Mouse (Mus musculus) forebrain, embryonic 14.5 days (tissue): ENCODE data around the gene Hnf4a. TPM values are rescaled to one million over a fixed set of nuclear protein-coding genes. Genes with fewer than 3 reads are reported as not detected.
A peak's percentile ranks its signal among the peaks of the same experiment; 100 is the strongest.

Experiments
- ATAC-seq: fragments of 200-750 bp; cut with Nextera tagmentation; 2 replicates; pipeline ENCODE4 v1.8.0; 2017; ENCODE audit warnings: mild to moderate bottlenecking, moderate library complexity
- DNase-seq: peaks from one replicate; pipeline ENCODE4 v3.0.0-alpha.2; 2015; ENCODE audit warnings: low spot score
- H3K27ac ChIP-seq: fragments of 300-500 bp; sonication (generic); 2 replicates; pipeline ENCODE4 v1.5.1; 2014; ENCODE audit warnings: low read depth, mild to moderate bottlenecking, control low read depth, low read length, moderate library complexity
- H3K27me3 ChIP-seq: fragments of 300-500 bp; sonication (generic); replicated peaks from 2 replicates; pipeline ENCODE4 v1.6.1; 2014; ENCODE audit warnings: low read length, control low read depth, mixed read lengths; ENCODE audit not compliant: control insufficient read depth, insufficient read depth
- H3K36me3 ChIP-seq: fragments of 300-500 bp; sonication (generic); 2 replicates; pipeline ENCODE4 v1.6.1; 2014; ENCODE audit warnings: low read length, control low read depth; ENCODE audit not compliant: control insufficient read depth, insufficient read depth
- H3K4me1 ChIP-seq: fragments of 300-500 bp; sonication (generic); 2 replicates; pipeline ENCODE4 v1.6.1; 2014; ENCODE audit warnings: antibody characterized with exemption, low read length, control low read depth; ENCODE audit not compliant: control insufficient read depth, insufficient read depth
- H3K4me2 ChIP-seq: fragments of 300-500 bp; sonication (generic); 2 replicates; pipeline ENCODE4 v1.6.1; 2014; ENCODE audit warnings: mild to moderate bottlenecking, control low read depth, low read length
- H3K4me3 ChIP-seq: fragments of 300-500 bp; sonication (generic); 2 replicates; pipeline ENCODE4 v1.5.1; 2014; ENCODE audit warnings: low read depth, low read length, control low read depth
- H3K9ac ChIP-seq: fragments of 300-500 bp; sonication (generic); 2 replicates; pipeline ENCODE4 v1.6.1; 2014; ENCODE audit warnings: mild to moderate bottlenecking, low read length, control low read depth, moderate library complexity
- H3K9me3 ChIP-seq: fragments of 300-500 bp; sonication (generic); replicated peaks from 2 replicates; pipeline ENCODE4 v1.6.1; 2016; ENCODE audit warnings: low read length, control low read depth, mixed read lengths; ENCODE audit not compliant: control insufficient read depth
- WGBS: fragments of 180-500 bp; shearing (Covaris S2); extraction: QIAGEN DNeasy Blood & Tissue Kit; methylation state at CpG from one replicate; pipeline ENCODE4 v1.1.7; 2014; 5-methylcytosine and 5-hydroxymethylcytosine counted together
- polyA plus RNA-seq: library from polyadenylated mRNA; unstranded; fragments of >200 nt; fragmentation: Nextera tagmentation; extraction: Ambion mirVana; gene quantifications from 2 replicates; pipeline ENCODE4 v1.2.1, GENCODE M21; 2014

Gene Hnf4a
- polyA plus RNA-seq, 1 experiment from 2014 or later, result not detected

- Histone ChIP-seq H3K27ac (no peak overlapping the region), H3K9ac (no peak overlapping the region), H3K4me1 (no peaks in the 10 kb centered on the region), H3K36me3 (no peaks in the 10 kb centered on the region), H3K4me3 (no peak overlapping the region), H3K4me2 (no peak overlapping the region), H3K27me3 (no peaks in the 10 kb centered on the region), H3K9me3 (no peaks in the 10 kb centered on the region)
- WGBS, result 52% methylated on average over 6 of the region's 6 CpGs
- ATAC-seq, result no peak
- no peak for DNase-seq
Measured at GRCm38 (mm10) chr2:163494456-163494855, 12.2 kb upstream of the Hnf4a start.

- Histone ChIP-seq H3K4me3 (no peak overlapping the region), H3K27ac (no peak overlapping the region), H3K27me3 (no peaks in the 10 kb centered on the region), H3K9me3 (no peaks in the 10 kb centered on the region), H3K9ac (no peak overlapping the region), H3K4me1 (no peaks in the 10 kb centered on the region), H3K4me2 (no peak overlapping the region), H3K36me3 (no peaks in the 10 kb centered on the region)
- ATAC-seq (no peak), DNase-seq (no peak)
- 75% methylated on average over 2 of the region's 2 CpGs for WGBS
Measured at GRCm38 (mm10) chr2:163502219-163502618, 4.4 kb upstream of the Hnf4a start.

- Histone ChIP-seq H3K9ac (no peak overlapping the region), H3K4me2 (no peak overlapping the region), H3K4me3 (no peak overlapping the region), H3K27me3 (no peaks in the 10 kb centered on the region), H3K4me1 (no peaks in the 10 kb centered on the region), H3K9me3 (no peaks in the 10 kb centered on the region), H3K27ac (no peak overlapping the region), H3K36me3 (no peaks in the 10 kb centered on the region)
- 84% methylated on average over 7 of the region's 7 CpGs for WGBS
- ATAC-seq, result no peak
- DNase-seq, result no peak
Measured at GRCm38 (mm10) chr2:163503191-163503590, 3.4 kb upstream of the Hnf4a start.

GRCm38 (mm10) chr2:163525761-163526243 lies 19.2 kb downstream of the Hnf4a start:
- Histone ChIP-seq H3K4me3 (no peak overlapping the region), H3K36me3 (no peaks in the 10 kb centered on the region), H3K9ac (no peak overlapping the region), H3K27me3 (no peaks in the 10 kb centered on the region), H3K9me3 (no peaks in the 10 kb centered on the region), H3K4me2 (no peak overlapping the region), H3K27ac (no peak overlapping the region), H3K4me1 (no peaks in the 10 kb centered on the region)
- DNase-seq, result no peak
- 90% methylated on average over 7 of the region's 7 CpGs for WGBS
- ATAC-seq, result no peak

- WGBS, result 84% methylated on average over 2 of the region's 2 CpGs
- ATAC-seq, result no peak
- no peaks in the 10 kb centered on the region for H3K27me3 ChIP-seq
- H3K4me1 ChIP-seq, result no peaks in the 10 kb centered on the region
- H3K36me3 ChIP-seq, result no peaks in the 10 kb centered on the region
- no peak overlapping the region for H3K27ac ChIP-seq
- no peak overlapping the region for H3K4me3 ChIP-seq
- no peaks in the 10 kb centered on the region for H3K9me3 ChIP-seq
- no peak overlapping the region for H3K9ac ChIP-seq
- no peak for DNase-seq
- no peak overlapping the region for H3K4me2 ChIP-seq
Measured at GRCm38 (mm10) chr2:163527497-163527896, 20.9 kb downstream of the Hnf4a start.

GRCm38 (mm10) chr2:163530418-163530817 lies 23.8 kb downstream of the Hnf4a start:
- no peak for ATAC-seq
- H3K4me3 ChIP-seq, result no peak overlapping the region
- WGBS, result 67% methylated on average over 8 of the region's 8 CpGs

GRCm38 (mm10) chr2:163531917-163532316 lies 25.3 kb downstream of the Hnf4a start:
- Histone ChIP-seq H3K4me2 (no peak overlapping the region), H3K27me3 (no peaks in the 10 kb centered on the region), H3K4me1 (no peaks in the 10 kb centered on the region), H3K4me3 (no peak overlapping the region), H3K9me3 (no peaks in the 10 kb centered on the region), H3K9ac (no peak overlapping the region), H3K36me3 (no peaks in the 10 kb centered on the region), H3K27ac (no peak overlapping the region)
- DNase-seq (peak; percentile 84), ATAC-seq (0 out of 2 replicates have a peak, but pooled peaks have one; percentile 32)
- WGBS, result 15% methylated on average over 9 of the region's 9 CpGs

More at GRCm38 (mm10) chr2:163530418-163530817, 23.8 kb downstream of the Hnf4a start:
- no peaks in the 10 kb centered on the region for H3K27me3 ChIP-seq
- no peak overlapping the region for H3K4me2 ChIP-seq
- H3K4me1 ChIP-seq, result no peaks in the 10 kb centered on the region
- H3K27ac ChIP-seq, result no peak overlapping the region
- no peaks in the 10 kb centered on the region for H3K36me3 ChIP-seq
- no peak for DNase-seq
- H3K9ac ChIP-seq, result no peak overlapping the region
- H3K9me3 ChIP-seq, result no peaks in the 10 kb centered on the region

GRCm38 (mm10) chr2:163533226-163533625 lies 26.6 kb downstream of the Hnf4a start:
- 90% methylated on average over 9 of the region's 9 CpGs for WGBS
- no peak overlapping the region for H3K27ac ChIP-seq
- no peak overlapping the region for H3K9ac ChIP-seq
- no peaks in the 10 kb centered on the region for H3K36me3 ChIP-seq
- H3K4me1 ChIP-seq, result no peaks in the 10 kb centered on the region
- ATAC-seq (no peak), DNase-seq (no peak)
- H3K27me3 ChIP-seq, result no peaks in the 10 kb centered on the region
- H3K9me3 ChIP-seq, result no peaks in the 10 kb centered on the region
- H3K4me3 ChIP-seq, result no peak overlapping the region
- H3K4me2 ChIP-seq, result no peak overlapping the region

- DNase-seq (peak; percentile 94), ATAC-seq (peak; percentile 75)
- Histone ChIP-seq H3K4me2 (peak overlapping the region; percentile 52), H3K27ac (no peak overlapping the region), H3K9me3 (no peaks in the 10 kb centered on the region), H3K9ac (peak overlapping the region; percentile 57), H3K36me3 (no peaks in the 10 kb centered on the region), H3K4me3 (peak overlapping the region; percentile 17; the same call in 1 of the 2 replicates), H3K27me3 (no peaks in the 10 kb centered on the region), H3K4me1 (no peaks in the 10 kb centered on the region)
- 13% methylated on average over 22 of the region's 22 CpGs for WGBS
Measured at GRCm38 (mm10) chr2:163534958-163535524, 28.4 kb downstream of the Hnf4a start.
